Mouse (Mus musculus) cerebellum, adult 2 months (tissue): ENCODE results near the gene Ski.

Experiments
- CTCF ChIP-seq: fragments of 200-500 bp; IDR thresholded peaks from 2 replicates; pipeline ENCODE4 v1.5.1; 2011; ENCODE audit warnings: low read depth, mild to moderate bottlenecking, control low read depth, low read length, moderate library complexity, borderline replicate concordance; ENCODE audit not compliant: insufficient read depth
- POLR2A ChIP-seq: fragments of 200-500 bp; IDR thresholded peaks from 2 replicates; pipeline ENCODE4 v1.6.1; 2011; ENCODE audit warnings: low read length, control low read depth, borderline replicate concordance; ENCODE audit not compliant: insufficient read depth

- TF ChIP-seq POLR2A: no peak
- TF ChIP-seq CTCF: no peak
Observed at GRCm38 (mm10) chr4:155239494-155239893, 17.1 kb upstream of the Ski start.
